Mouse (Mus musculus) liver, adult 2 months (tissue): ENCODE data around the gene Igsf8.

Source experiments
- CTCF ChIP-seq: fragments of 200-500 bp; IDR thresholded peaks from 2 replicates; pipeline ENCODE4 v1.5.1; 2011; ENCODE audit warnings: low read depth, low read length, control low read depth
- POLR2A ChIP-seq: fragments of 200-500 bp; IDR thresholded peaks from 2 replicates; pipeline ENCODE4 v1.6.1; 2011; ENCODE audit warnings: low read length, control low read depth; ENCODE audit not compliant: insufficient read depth; ENCODE audit errors: extremely low read depth

- TF ChIP-seq CTCF, result no peak
- TF ChIP-seq POLR2A, result no peak
Measured at GRCm38 (mm10) chr1:172322725-172323124, 61.3 kb downstream of the Igsf8 start.
